Mouse (Mus musculus) liver, embryonic 14.5 days (tissue): ENCODE results near the gene Nup153.

Experiments
- CTCF ChIP-seq: IDR thresholded peaks from 2 replicates; pipeline ENCODE4 v1.5.1; 2016; ENCODE audit warnings: antibody characterized with exemption, low read depth, control low read depth
- EP300 ChIP-seq: IDR thresholded peaks from 2 replicates; pipeline ENCODE4 v1.6.1; 2016; ENCODE audit warnings: antibody characterized with exemption, low read depth

- TF ChIP-seq EP300 (peak; percentile 47; the same call in 1 of the 2 replicates), CTCF (no peak)
Measured at GRCm38 (mm10) chr13:46748138-46748873, 20.6 kb upstream of the Nup153 start.
